Mouse (Mus musculus) heart, postnatal 14 days (tissue): Measurements from ENCODE around the gene Hoxa11. TPM values are rescaled to one million over a fixed set of nuclear protein-coding genes. Genes with fewer than 3 reads are reported as not detected.

Experiments used
- DNase-seq, 2 experiments: peaks; one replicate each; pipeline ENCODE4 v3.0.0; 2021 to 2022
- intact Hi-C: fragments of 180-260 bp; cut with DNase I; formaldehyde crosslinking; loops from one replicate; pipeline ENCODE4 v1.15.1; 2025
- total RNA-seq, 2 experiments: library from RNA; stranded (reverse); gene quantifications; 2 replicates each; pipeline ENCODE4 v1.2.3; 2021

Hoxa11 gene
- total RNA-seq, 2 experiments from 2014 or later = not detected

- peak; percentile 79 to 87 for DNase-seq
- intact Hi-C loops = no loop called here
Measured at GRCm38 (mm10) chr6:52211170-52211935, 34.3 kb downstream of the Hoxa11 start.

GRCm38 (mm10) chr6:52209685-52210046 lies 35.9 kb downstream of the Hoxa11 start:
- intact Hi-C loops = no loop called here
- no peak for DNase-seq

DNA sequence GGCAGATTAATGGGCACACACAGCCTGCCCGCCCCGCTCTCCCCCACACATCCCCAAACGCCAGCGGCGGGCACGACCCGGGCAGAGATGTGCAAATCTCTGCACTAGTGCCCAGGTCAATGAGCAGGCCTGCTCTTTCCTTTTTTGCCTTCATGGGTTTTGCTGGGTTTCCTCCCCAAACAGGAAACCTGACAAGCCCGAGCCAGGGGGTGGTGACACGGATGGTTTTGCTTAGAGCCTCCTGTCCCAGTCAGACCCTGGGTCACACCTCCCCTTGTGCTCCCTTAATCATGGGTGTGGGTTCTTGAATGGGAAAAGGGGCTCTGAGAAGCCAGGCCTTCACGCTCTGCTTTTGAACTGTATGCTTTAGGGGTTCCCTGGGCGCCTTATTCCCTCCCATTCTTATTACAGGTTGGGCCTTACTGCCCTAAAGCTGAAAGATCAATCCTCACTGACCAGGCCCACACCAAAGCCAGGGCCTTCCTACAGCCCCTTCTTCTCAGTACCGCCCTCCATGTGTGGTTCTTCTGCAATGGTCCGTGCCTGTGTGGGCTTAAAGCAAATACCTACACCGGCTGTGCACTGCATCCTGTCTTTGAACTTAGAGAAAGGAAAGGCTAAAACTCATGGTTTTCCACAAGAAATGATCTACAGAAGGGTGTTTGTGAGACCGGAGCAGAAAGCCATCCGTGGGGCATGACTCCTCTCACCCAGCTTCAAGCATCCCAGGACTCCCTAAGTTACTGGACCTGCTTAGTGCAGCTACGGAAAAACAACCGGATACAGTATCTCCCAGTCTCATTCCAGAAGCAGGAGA lies 36.5 kb downstream of the Hoxa11 start:
- intact Hi-C loops = no loop called here
- DNase-seq = peak in 1 of 2 experiments; percentile 4

DNA sequence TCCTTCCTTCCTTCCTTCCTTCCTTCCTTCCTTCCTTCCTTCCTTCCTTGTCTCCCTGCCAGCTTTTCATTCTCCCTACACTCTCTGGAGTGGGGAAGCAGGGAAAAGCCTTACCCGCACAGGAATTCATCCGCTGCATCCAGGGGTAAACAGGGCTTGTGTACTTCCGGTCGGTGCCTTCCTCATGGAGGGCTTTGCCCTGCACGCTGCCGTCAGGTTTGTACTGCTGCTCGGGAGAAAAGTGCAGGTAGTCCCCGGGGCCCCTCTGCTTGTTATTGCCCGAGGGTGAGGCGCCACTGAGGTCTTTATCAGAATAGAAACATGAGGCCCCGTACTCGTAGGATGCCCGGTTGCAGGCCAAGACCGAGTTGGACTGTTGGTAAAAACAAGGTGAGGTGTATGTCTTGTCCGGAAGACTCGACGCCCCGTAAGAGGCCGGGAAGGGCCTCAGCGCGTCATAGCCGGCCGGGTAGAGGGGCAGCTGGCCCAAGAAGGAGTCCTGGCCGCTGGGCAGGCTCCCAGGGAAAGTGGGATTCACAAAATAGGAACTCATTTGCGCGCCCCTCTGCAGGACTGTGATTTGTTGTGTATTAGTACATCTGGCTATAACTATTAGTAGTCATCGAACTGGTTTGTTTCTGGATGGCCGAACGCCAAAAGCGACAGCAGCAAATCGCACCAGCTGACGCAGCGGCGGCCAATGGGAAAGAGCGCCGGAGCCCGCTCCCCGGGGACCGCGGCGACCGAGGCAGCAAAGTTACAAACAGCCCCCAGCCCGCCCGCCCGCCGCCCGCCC lies 37.3 kb downstream of the Hoxa11 start, which contains the start of gene Hoxa6:
Hoxa6 (minus strand) TSS at position 651 of the 796 bp plus-strand sequence.
- peak in 1 of 2 experiments; percentile 28 for DNase-seq
- intact Hi-C loops = no loop called here

- DNase-seq = no peak
- intact Hi-C loops = no loop called here
Measured at GRCm38 (mm10) chr6:52207684-52207976, 38.0 kb downstream of the Hoxa11 start.

GRCm38 (mm10) chr6:52206882-52207683 lies 38.5 kb downstream of the Hoxa11 start:
- intact Hi-C loops = no loop called here
- DNase-seq = no peak

GRCm38 (mm10) chr6:52205638-52206621 lies 39.7 kb downstream of the Hoxa11 start:
- intact Hi-C loops = no loop called here
- DNase-seq = peak in 1 of 2 experiments; percentile 3

- intact Hi-C loops = no loop called here
- DNase-seq = no peak
Measured at GRCm38 (mm10) chr6:52205221-52205620, 40.4 kb downstream of the Hoxa11 start.

DNA sequence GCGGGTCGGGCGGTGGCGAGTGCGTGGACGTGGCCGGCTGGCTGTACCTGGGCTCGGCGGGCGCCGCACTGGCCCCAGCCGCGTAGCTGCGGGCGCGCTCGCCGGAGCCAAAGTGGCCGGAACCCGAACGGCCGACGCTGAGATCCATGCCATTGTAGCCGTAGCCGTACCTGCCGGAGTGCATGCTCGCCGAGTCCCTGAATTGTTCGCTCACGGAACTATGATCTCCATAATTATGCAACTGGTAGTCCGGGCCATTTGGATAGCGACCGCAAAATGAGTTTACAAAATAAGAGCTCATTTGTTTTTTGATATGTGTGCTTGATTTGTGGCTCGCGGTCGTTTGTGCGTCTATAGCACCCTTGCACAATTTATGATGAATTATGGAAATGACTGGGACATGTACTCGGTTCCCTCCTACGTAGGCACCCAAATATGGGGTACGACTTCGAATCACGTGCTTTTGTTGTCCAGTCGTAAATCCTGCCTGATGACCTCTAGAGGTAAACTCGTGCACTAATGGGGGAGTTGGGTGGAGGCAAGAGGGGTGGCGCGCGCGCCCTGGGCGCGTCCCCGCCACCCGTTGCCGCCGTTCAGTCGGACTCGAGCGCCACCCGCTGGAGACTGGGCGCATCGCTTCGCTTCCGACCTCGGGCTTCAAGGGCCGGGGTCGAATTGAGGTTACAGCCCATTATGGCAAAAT lies 41.4 kb downstream of the Hoxa11 start, which contains the start of gene Hoxa5:
Hoxa5 (minus strand) TSS at position 538 of the 703 bp plus-strand sequence.
- intact Hi-C loops = no loop called here
- DNase-seq = peak; percentile 70 to 76

DNA sequence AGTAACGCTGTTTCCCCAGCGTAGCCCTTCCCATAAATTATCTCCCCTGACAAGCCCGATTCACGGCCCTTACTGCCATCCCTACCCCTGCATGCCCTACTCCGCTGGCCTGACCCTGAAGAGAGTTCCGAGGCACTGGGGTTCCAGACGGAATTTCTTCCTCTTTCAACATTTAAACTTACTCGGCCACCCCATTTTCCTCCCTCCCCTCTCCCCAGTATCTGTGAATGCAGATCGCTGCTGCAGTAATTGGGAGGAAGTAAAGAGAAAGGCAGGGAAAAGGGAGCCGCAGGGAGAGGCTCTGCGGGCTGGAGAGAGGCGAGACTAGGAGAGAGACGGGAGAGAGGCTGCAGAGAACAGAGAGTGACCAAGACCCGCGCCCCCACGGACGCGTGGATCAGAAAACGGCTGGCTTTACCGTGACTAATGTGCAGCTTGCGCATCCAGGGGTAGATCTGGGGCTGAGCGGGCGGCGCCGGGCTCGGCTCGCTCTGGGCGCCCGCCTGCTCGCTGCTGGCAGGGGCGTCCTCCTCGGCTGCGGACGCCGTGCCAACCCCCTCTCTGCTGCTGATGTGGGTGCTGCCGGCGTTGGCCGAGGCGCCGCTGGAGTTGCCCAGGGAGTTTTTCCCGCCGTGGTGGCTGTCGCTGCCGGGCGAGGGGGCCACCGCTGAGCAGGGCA lies 42.1 kb downstream of the Hoxa11 start:
- DNase-seq = no peak
- intact Hi-C loops = loop anchor here (2.0 kb wide), 1 partner anchor 333 kb away; no protein-coding TSS in a partner anchor

DNA sequence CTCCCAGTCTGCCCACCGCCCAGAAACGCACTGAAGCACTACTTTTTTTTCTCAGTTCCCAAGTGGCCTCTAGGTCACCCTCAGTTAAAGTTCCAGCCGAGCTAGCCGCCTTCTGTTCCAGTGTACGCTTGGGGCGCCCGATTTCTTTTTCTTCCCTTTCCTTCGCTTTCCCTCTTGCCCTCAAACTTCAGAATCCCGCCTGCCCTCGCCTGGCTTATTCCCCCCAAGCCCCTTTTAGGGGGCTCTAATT lies 42.6 kb downstream of the Hoxa11 start:
- DNase-seq = no peak
- intact Hi-C loops = loop anchor here (2.0 kb wide), 1 partner anchor 332 kb away; no protein-coding TSS in a partner anchor

GRCm38 (mm10) chr6:52202362-52203120 lies 43.1 kb downstream of the Hoxa11 start:
- intact Hi-C loops = loop anchor here (2.0 kb wide), 1 partner anchor 332 kb away; no protein-coding TSS in a partner anchor
- no peak for DNase-seq

GRCm38 (mm10) chr6:52201269-52201668 lies 44.3 kb downstream of the Hoxa11 start:
- intact Hi-C loops = no loop called here

GRCm38 (mm10) chr6:52200751-52201250 lies 44.8 kb downstream of the Hoxa11 start:
- no peak for DNase-seq
- intact Hi-C loops = no loop called here

More at GRCm38 (mm10) chr6:52201269-52201668, 44.3 kb downstream of the Hoxa11 start:
- DNase-seq = no peak

GRCm38 (mm10) chr6:52200073-52200750 lies 45.4 kb downstream of the Hoxa11 start:
- no peak for DNase-seq
- intact Hi-C loops = no loop called here

- intact Hi-C loops = loop anchor here (2.0 to 5.0 kb wide), 2 partner anchors 110 to 194 kb away; no protein-coding TSS in a partner anchor
- DNase-seq = peak in 1 of 2 experiments; percentile 59
Measured at GRCm38 (mm10) chr6:52197271-52197670, 48.3 kb downstream of the Hoxa11 start.
